Mouse (Mus musculus) stomach, postnatal 0 days (tissue): Measurements from ENCODE around the gene Xpo5. TPM values are rescaled to one million over a fixed set of nuclear protein-coding genes. Genes with fewer than 3 reads are reported as not detected.

Experiments used
- ATAC-seq: fragments of 200-750 bp; cut with Nextera tagmentation; 2 replicates; pipeline ENCODE4 v1.8.0; 2017; ENCODE audit not compliant: low FRiP score, low TSS enrichment
- DNase-seq: peaks from one replicate; pipeline ENCODE4 v3.0.0-alpha.2; 2016; ENCODE audit warnings: low spot score
- H3K27ac ChIP-seq: fragments of 300-500 bp; sonication (generic); replicated peaks from 2 replicates; pipeline ENCODE4 v1.5.1; 2014; ENCODE audit warnings: mild to moderate bottlenecking, control low read depth
- H3K27me3 ChIP-seq: fragments of 300-500 bp; sonication (generic); 2 replicates; pipeline ENCODE4 v1.6.1; 2014; ENCODE audit warnings: low read length; ENCODE audit not compliant: control insufficient read depth, insufficient read depth
- H3K36me3 ChIP-seq: fragments of 300-500 bp; sonication (generic); 2 replicates; pipeline ENCODE4 v1.6.1; 2014; ENCODE audit warnings: low read length, mixed read lengths; ENCODE audit not compliant: control insufficient read depth, insufficient read depth
- H3K4me1 ChIP-seq: fragments of 300-500 bp; sonication (generic); replicated peaks from 2 replicates; pipeline ENCODE4 v1.6.1; 2014; ENCODE audit warnings: antibody characterized with exemption; ENCODE audit not compliant: control insufficient read depth, insufficient read depth
- H3K4me2 ChIP-seq: fragments of 300-500 bp; sonication (generic); replicated peaks from 2 replicates; pipeline ENCODE4 v1.6.1; 2014; ENCODE audit warnings: low read depth, mild to moderate bottlenecking, control low read depth, moderate library complexity
- H3K4me3 ChIP-seq: fragments of 300-500 bp; sonication (generic); 2 replicates; pipeline ENCODE4 v1.5.1; 2014; ENCODE audit warnings: low read depth, low read length, control low read depth
- H3K9ac ChIP-seq: fragments of 300-500 bp; sonication (generic); 2 replicates; pipeline ENCODE4 v1.6.1; 2014; ENCODE audit warnings: mild to moderate bottlenecking, low read length, control low read depth, mixed read lengths
- H3K9me3 ChIP-seq: fragments of 300-500 bp; sonication (generic); 2 replicates; pipeline ENCODE4 v1.6.1; 2016; ENCODE audit warnings: low read length; ENCODE audit not compliant: control insufficient read depth
- CTCF ChIP-seq: IDR thresholded peaks from 2 replicates; pipeline ENCODE4 v1.5.1; 2016; ENCODE audit warnings: antibody characterized with exemption, low read depth, mild to moderate bottlenecking, moderate library complexity
- EP300 ChIP-seq: optimal IDR thresholded peaks from 2 replicates; pipeline ENCODE3; 2016; ENCODE audit warnings: antibody characterized with exemption
- WGBS: fragments of 180-500 bp; shearing (Covaris S2); extraction: QIAGEN DNeasy Blood & Tissue Kit; methylation state at CpG from one replicate; pipeline ENCODE4 v1.1.7; 2014; 5-methylcytosine and 5-hydroxymethylcytosine counted together
- polyA plus RNA-seq: library from polyadenylated mRNA; unstranded; fragments of >200 nt; fragmentation: Nextera tagmentation; extraction: Ambion mirVana; gene quantifications from 2 replicates; pipeline ENCODE4 v1.2.1, GENCODE M21; 2015

The Xpo5 gene
- polyA plus RNA-seq, 1 experiment from 2014 or later: 11.5 TPM

- H3K9me3 ChIP-seq: no peaks in the 10 kb centered on the region
- peak overlapping the region; percentile 86 for H3K4me2 ChIP-seq
- TF ChIP-seq CTCF (no peak), EP300 (no peak)
- H3K4me1 ChIP-seq: no peaks in the 10 kb centered on the region; the same call in 1 of the 2 replicates
- ATAC-seq (peak; percentile 33), DNase-seq (peak; percentile 78)
- H3K4me3 ChIP-seq: no peak overlapping the region
- H3K27me3 ChIP-seq: no peaks in the 10 kb centered on the region
- WGBS: 57% methylated on average over 9 of the region's 9 CpGs
- no peak overlapping the region for H3K9ac ChIP-seq
- peaks cover 16% of the 10 kb centered on the region for H3K36me3 ChIP-seq
- peak overlapping the region; percentile 65 for H3K27ac ChIP-seq
Measured at GRCm38 (mm10) chr17:46162951-46163421, 39.6 kb upstream of the Xpo5 start.

GRCm38 (mm10) chr17:46164301-46164700 is 38.3 kb upstream of the Xpo5 start:
- Histone ChIP-seq H3K4me1 (no peaks in the 10 kb centered on the region; the same call in 1 of the 2 replicates), H3K9me3 (no peaks in the 10 kb centered on the region), H3K9ac (no peak overlapping the region), H3K4me2 (no peak overlapping the region), H3K27me3 (no peaks in the 10 kb centered on the region), H3K27ac (no peak overlapping the region), H3K4me3 (no peak overlapping the region), H3K36me3 (peaks cover 22% of the 10 kb centered on the region)
- TF ChIP-seq CTCF (no peak), EP300 (no peak)
- ATAC-seq (no peak), DNase-seq (no peak)
- 94% methylated on average over 8 of the region's 8 CpGs for WGBS

- H3K4me3 ChIP-seq: no peak overlapping the region
- no peak for TF ChIP-seq EP300
- no peak for TF ChIP-seq CTCF
- 84% methylated on average over 10 of the region's 10 CpGs for WGBS
- H3K27ac ChIP-seq: no peak overlapping the region
- H3K9ac ChIP-seq: no peak overlapping the region
- no peaks in the 10 kb centered on the region; the same call in 1 of the 2 replicates for H3K4me1 ChIP-seq
- H3K36me3 ChIP-seq: peaks cover 25% of the 10 kb centered on the region
- no peak for DNase-seq
- ATAC-seq: no peak
- H3K9me3 ChIP-seq: no peaks in the 10 kb centered on the region
- no peak overlapping the region for H3K4me2 ChIP-seq
- no peaks in the 10 kb centered on the region for H3K27me3 ChIP-seq
Measured at GRCm38 (mm10) chr17:46164791-46165190, 37.8 kb upstream of the Xpo5 start.

GRCm38 (mm10) chr17:46165460-46165859 is 37.1 kb upstream of the Xpo5 start:
- TF ChIP-seq EP300: no peak
- H3K9me3 ChIP-seq: no peaks in the 10 kb centered on the region
- H3K36me3 ChIP-seq: peaks cover 29% of the 10 kb centered on the region
- no peak for ATAC-seq
- WGBS: 84% methylated on average over 12 of the region's 12 CpGs
- no peak overlapping the region for H3K4me3 ChIP-seq
- H3K27me3 ChIP-seq: no peaks in the 10 kb centered on the region
- no peak overlapping the region for H3K27ac ChIP-seq
- H3K4me1 ChIP-seq: no peaks in the 10 kb centered on the region; the same call in 1 of the 2 replicates
- no peak overlapping the region for H3K4me2 ChIP-seq
- no peak overlapping the region for H3K9ac ChIP-seq
- no peak for DNase-seq

GRCm38 (mm10) chr17:46166270-46166669 is 36.3 kb upstream of the Xpo5 start:
- no peak for TF ChIP-seq EP300
- TF ChIP-seq CTCF: no peak
- Histone ChIP-seq H3K36me3 (peaks cover 29% of the 10 kb centered on the region), H3K27ac (no peak overlapping the region)

GRCm38 (mm10) chr17:46167014-46167413 is 35.6 kb upstream of the Xpo5 start:
- no peak for DNase-seq
- H3K36me3 ChIP-seq: peaks cover 31% of the 10 kb centered on the region
- no peak overlapping the region for H3K9ac ChIP-seq
- H3K9me3 ChIP-seq: no peaks in the 10 kb centered on the region
- TF ChIP-seq CTCF: peak; percentile 59
- no peak for TF ChIP-seq EP300
- H3K4me1 ChIP-seq: no peaks in the 10 kb centered on the region; the same call in 1 of the 2 replicates
- no peak overlapping the region for H3K4me3 ChIP-seq
- 78% methylated on average over 11 of the region's 11 CpGs for WGBS
- H3K27me3 ChIP-seq: no peaks in the 10 kb centered on the region
- no peak for ATAC-seq
- H3K4me2 ChIP-seq: no peak overlapping the region
- H3K27ac ChIP-seq: no peak overlapping the region

More at GRCm38 (mm10) chr17:46166270-46166669, 36.3 kb upstream of the Xpo5 start:
- Histone ChIP-seq H3K4me1 (no peaks in the 10 kb centered on the region; the same call in 1 of the 2 replicates), H3K4me3 (no peak overlapping the region), H3K9me3 (no peaks in the 10 kb centered on the region), H3K9ac (no peak overlapping the region), H3K4me2 (no peak overlapping the region), H3K27me3 (no peaks in the 10 kb centered on the region)
- DNase-seq (no peak), ATAC-seq (no peak)
- 56% methylated on average over 5 of the region's 5 CpGs for WGBS
